Mouse (Mus musculus): Measurements from ENCODE around the gene Pacsin2. TPM values are rescaled to one million over a fixed set of nuclear protein-coding genes. Genes with fewer than 3 reads are reported as not detected.

Gene Pacsin2
- polyA plus RNA-seq, 1 experiment from 2014 or later: 42.5 TPM

- Histone ChIP-seq H3K9ac (ENCODE audit: low read length) (no peak overlapping the region), H3K4me1 (replicated peaks; ENCODE audit: control insufficient read depth, insufficient read depth) (0 out of 2 replicates have a peak, but pooled peaks cover 6% of the 10 kb centered on the region), H3K4me2 (replicated peaks; ENCODE audit: low read depth) (no peak overlapping the region), H3K36me3 (ENCODE audit: control insufficient read depth, insufficient read depth, low read length) (no peaks in the 10 kb centered on the region), H3K27me3 (ENCODE audit: control insufficient read depth, insufficient read depth, low read length) (no peaks in the 10 kb centered on the region), H3K4me3 (ENCODE audit: low read depth, low read length) (no peak overlapping the region), H3K27ac (replicated peaks) (peak overlapping the region; percentile 75), H3K9me3 (ENCODE audit: control insufficient read depth, low read length) (no peaks in the 10 kb centered on the region)
- ATAC-seq (ENCODE audit: low FRiP score, low TSS enrichment) (peak; percentile 95), DNase-seq (ENCODE audit: low spot score) (peak; percentile 89)
- WGBS: 42% methylated on average over 10 of the region's 10 CpGs
- TF ChIP-seq CTCF (IDR thresholded peaks at IDR 0.05; ENCODE audit: low read depth) (no peak), EP300 (optimal IDR thresholded peaks at IDR 0.05) (no peak)
These were observed 9.5 kb upstream of the Pacsin2 start for GRCm38 (mm10) chr15:83473832-83474465.

- 85% methylated on average over 1 of the region's 1 CpGs for WGBS
- Histone ChIP-seq H3K4me2 (replicated peaks; ENCODE audit: low read depth) (no peak overlapping the region), H3K9ac (ENCODE audit: low read length) (no peak overlapping the region), H3K9me3 (ENCODE audit: control insufficient read depth, low read length) (no peaks in the 10 kb centered on the region), H3K4me3 (ENCODE audit: low read depth, low read length) (no peak overlapping the region), H3K36me3 (ENCODE audit: control insufficient read depth, insufficient read depth, low read length) (no peaks in the 10 kb centered on the region), H3K27ac (replicated peaks) (no peak overlapping the region; the same call in 1 of the 2 replicates), H3K27me3 (ENCODE audit: control insufficient read depth, insufficient read depth, low read length) (no peaks in the 10 kb centered on the region), H3K4me1 (replicated peaks; ENCODE audit: control insufficient read depth, insufficient read depth) (0 out of 2 replicates have a peak, but pooled peaks cover 6% of the 10 kb centered on the region)
- ATAC-seq (ENCODE audit: low FRiP score, low TSS enrichment): no peak
- DNase-seq (ENCODE audit: low spot score): no peak
- TF ChIP-seq CTCF (IDR thresholded peaks at IDR 0.05; ENCODE audit: low read depth): no peak
- TF ChIP-seq EP300 (optimal IDR thresholded peaks at IDR 0.05): no peak
These were observed 8.8 kb upstream of the Pacsin2 start for GRCm38 (mm10) chr15:83473251-83473650.

GRCm38 (mm10) chr15:83471476-83471875 is 7.1 kb upstream of the Pacsin2 start:
- no peaks in the 10 kb centered on the region for H3K27me3 ChIP-seq (ENCODE audit: control insufficient read depth, insufficient read depth, low read length)
- no peak overlapping the region for H3K4me3 ChIP-seq (ENCODE audit: low read depth, low read length)
- no peak overlapping the region for H3K9ac ChIP-seq (ENCODE audit: low read length)
- no peak overlapping the region; the same call in 1 of the 2 replicates for H3K27ac ChIP-seq (replicated peaks)
- no peaks in the 10 kb centered on the region for H3K36me3 ChIP-seq (ENCODE audit: control insufficient read depth, insufficient read depth, low read length)
- TF ChIP-seq EP300 (optimal IDR thresholded peaks at IDR 0.05) (no peak), CTCF (IDR thresholded peaks at IDR 0.05; ENCODE audit: low read depth) (no peak)
- no peak for ATAC-seq (ENCODE audit: low FRiP score, low TSS enrichment)
- WGBS: 66% methylated on average over 7 of the region's 7 CpGs
- H3K9me3 ChIP-seq (ENCODE audit: control insufficient read depth, low read length): no peaks in the 10 kb centered on the region
- 0 out of 2 replicates have a peak, but pooled peaks cover 6% of the 10 kb centered on the region for H3K4me1 ChIP-seq (replicated peaks; ENCODE audit: control insufficient read depth, insufficient read depth)
- no peak overlapping the region for H3K4me2 ChIP-seq (replicated peaks; ENCODE audit: low read depth)
- no peak for DNase-seq (ENCODE audit: low spot score)

GRCm38 (mm10) chr15:83470443-83470842 is 6.0 kb upstream of the Pacsin2 start:
- Histone ChIP-seq H3K4me3 (ENCODE audit: low read depth, low read length) (no peak overlapping the region), H3K9me3 (ENCODE audit: control insufficient read depth, low read length) (no peaks in the 10 kb centered on the region), H3K4me2 (replicated peaks; ENCODE audit: low read depth) (no peak overlapping the region), H3K9ac (ENCODE audit: low read length) (no peak overlapping the region), H3K36me3 (ENCODE audit: control insufficient read depth, insufficient read depth, low read length) (no peaks in the 10 kb centered on the region), H3K4me1 (replicated peaks; ENCODE audit: control insufficient read depth, insufficient read depth) (0 out of 2 replicates have a peak, but pooled peaks cover 6% of the 10 kb centered on the region), H3K27ac (replicated peaks) (no peak overlapping the region), H3K27me3 (ENCODE audit: control insufficient read depth, insufficient read depth, low read length) (no peaks in the 10 kb centered on the region)
- WGBS: 85% methylated on average over 8 of the region's 8 CpGs
- ATAC-seq (ENCODE audit: low FRiP score, low TSS enrichment) (no peak), DNase-seq (ENCODE audit: low spot score) (no peak)
- no peak for TF ChIP-seq EP300 (optimal IDR thresholded peaks at IDR 0.05)
- TF ChIP-seq CTCF (IDR thresholded peaks at IDR 0.05; ENCODE audit: low read depth): no peak

GRCm38 (mm10) chr15:83469279-83469821 is 4.9 kb upstream of the Pacsin2 start:
- no peak overlapping the region for H3K27ac ChIP-seq (replicated peaks)
- DNase-seq (ENCODE audit: low spot score) (no peak), ATAC-seq (ENCODE audit: low FRiP score, low TSS enrichment) (no peak)
- H3K36me3 ChIP-seq (ENCODE audit: control insufficient read depth, insufficient read depth, low read length): no peaks in the 10 kb centered on the region
- no peak overlapping the region for H3K4me3 ChIP-seq (ENCODE audit: low read depth, low read length)
- no peak overlapping the region for H3K4me2 ChIP-seq (replicated peaks; ENCODE audit: low read depth)
- TF ChIP-seq EP300 (optimal IDR thresholded peaks at IDR 0.05): no peak
- TF ChIP-seq CTCF (IDR thresholded peaks at IDR 0.05; ENCODE audit: low read depth): 0 out of 2 replicates have a peak, but pooled peaks have one; percentile 5
- no peak overlapping the region for H3K9ac ChIP-seq (ENCODE audit: low read length)
- H3K4me1 ChIP-seq (replicated peaks; ENCODE audit: control insufficient read depth, insufficient read depth): 0 out of 2 replicates have a peak, but pooled peaks cover 4% of the 10 kb centered on the region
- no peaks in the 10 kb centered on the region for H3K27me3 ChIP-seq (ENCODE audit: control insufficient read depth, insufficient read depth, low read length)
- no peaks in the 10 kb centered on the region for H3K9me3 ChIP-seq (ENCODE audit: control insufficient read depth, low read length)
- WGBS: 58% methylated on average over 6 of the region's 6 CpGs
